Mouse (Mus musculus): ENCODE results near the gene Npl.
"Not testable (repeated sequence)": the region's sequence is repeated elsewhere in the genome, so short reads cannot be mapped to it uniquely, and the experiment has no call there.

Gene Npl

GRCm38 (mm10) chr1:153486767-153487499 lies 62.9 kb downstream of the Npl start:
- DNase-seq = peak in 1 of 2 experiments; percentile 52

GRCm38 (mm10) chr1:153486120-153486519 lies 63.7 kb downstream of the Npl start:
- DNase-seq = not testable (repeated sequence)

- no peak for DNase-seq
These were observed 64.5 kb downstream of the Npl start for GRCm38 (mm10) chr1:153485201-153485796.

DNA sequence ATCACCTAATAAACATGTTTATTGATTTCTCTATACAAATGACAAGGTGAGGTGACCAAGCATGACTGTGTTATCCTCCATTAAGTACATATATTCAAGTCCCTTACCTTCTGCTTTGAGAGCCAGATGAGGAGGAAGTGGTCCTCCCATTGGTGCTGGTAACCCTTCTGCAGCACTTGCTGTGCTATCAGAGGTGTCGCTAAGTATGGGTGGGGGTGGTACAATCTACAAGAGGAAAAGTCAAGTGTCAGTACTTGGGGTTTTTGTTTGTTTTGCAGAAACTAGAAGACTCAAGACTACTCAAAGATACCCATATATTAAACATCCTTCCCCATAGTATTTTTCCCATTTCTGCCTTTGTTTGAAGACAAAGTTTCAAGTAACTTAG lies 68.8 kb downstream of the Npl start:
- no peak for DNase-seq

DNA sequence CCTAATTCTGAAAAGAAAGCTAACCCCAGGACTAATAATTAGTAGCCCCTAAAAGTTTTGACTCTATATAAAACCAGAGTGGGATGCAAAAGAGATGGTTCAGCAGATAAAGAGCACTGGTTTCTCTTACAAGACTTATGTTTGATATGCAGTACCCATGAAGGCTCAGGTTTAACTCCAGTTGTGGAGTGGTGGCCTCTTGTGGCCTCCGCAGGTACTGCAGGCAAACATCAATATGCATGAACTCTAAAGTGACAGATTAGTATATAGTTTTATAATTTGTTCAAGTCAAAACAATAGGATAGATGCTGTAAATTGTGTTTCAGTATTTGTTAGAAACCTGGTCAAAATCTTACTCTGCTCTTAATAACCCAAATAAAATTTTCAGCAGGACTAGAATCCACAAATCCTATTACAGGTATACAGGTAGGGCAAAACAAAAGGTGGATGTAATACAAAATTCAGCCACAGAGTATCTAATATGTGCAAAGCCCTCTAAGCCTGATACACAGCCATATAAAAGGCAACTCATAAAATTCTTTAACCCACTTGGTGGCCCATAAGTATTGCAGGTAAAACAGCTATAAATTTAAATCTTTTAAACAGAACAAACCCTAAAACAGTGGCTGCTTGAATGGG lies 69.3 kb downstream of the Npl start:
- DNase-seq = peak; percentile 51 to 60

DNA sequence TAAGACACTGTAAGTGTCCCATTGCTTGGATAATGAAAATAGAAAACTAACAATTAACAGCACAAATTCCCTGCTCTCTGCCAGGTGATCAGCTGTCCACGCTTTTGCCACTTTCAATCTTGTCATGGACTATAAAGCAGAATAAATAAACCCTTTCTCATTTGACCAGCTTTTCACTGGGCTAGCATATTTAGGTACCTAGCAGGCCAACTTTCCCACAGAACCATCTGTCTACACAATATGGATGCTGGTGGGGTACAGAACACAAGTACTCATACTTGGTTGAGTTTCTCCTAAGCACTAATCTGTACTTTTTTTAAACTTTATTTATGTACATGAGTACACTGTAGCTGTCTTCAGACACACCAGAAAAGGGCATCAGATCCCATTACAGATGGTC lies 70.5 kb downstream of the Npl start:
- DNase-seq = peak in 1 of 2 experiments; percentile 27

DNA sequence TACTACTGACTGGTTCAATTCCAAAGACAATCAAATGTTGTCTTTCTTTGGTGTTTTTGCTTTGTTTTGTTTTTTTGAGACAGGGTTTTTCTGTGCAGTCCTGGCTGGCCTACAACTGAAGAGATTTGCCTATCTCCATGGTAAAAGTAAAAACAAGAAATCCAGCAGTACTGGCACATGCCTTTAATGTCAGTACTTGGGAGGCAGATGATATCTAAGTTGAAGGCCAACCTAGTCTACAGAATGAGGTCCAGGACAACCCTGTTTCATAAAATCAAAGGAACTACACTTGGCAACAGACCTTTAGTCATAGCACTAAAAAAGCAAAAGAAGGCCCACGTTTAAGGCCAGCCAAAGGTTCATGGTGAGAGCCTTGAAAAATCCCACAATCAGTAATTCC lies 88.0 kb downstream of the Npl start:
- no peak for DNase-seq

GRCm38 (mm10) chr1:153456137-153456536 lies 93.7 kb downstream of the Npl start:
- no peak for DNase-seq

DNA sequence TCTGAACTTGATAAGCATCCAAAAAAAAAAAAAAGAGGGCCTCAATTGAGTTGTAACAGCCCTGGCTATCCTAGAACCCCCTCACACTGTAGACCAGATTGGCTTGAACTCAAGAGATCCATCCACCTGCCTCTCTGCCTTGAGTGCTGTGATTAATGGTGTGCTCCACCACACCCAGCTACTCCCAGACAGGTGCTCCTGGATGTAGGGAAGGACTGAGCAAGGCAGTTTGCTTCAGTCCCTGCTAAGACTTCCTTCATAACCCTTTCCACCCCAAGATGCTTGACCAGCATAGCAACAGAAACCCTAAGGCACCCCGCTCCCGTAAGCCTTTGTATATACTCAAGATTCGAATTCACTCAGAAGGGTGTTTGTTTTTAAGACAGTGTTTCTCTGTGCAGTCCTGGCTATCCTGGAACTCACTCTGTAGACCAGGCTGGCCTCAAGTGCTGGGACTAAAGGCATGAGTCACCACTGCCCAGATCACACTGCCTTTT lies 96.7 kb downstream of the Npl start:
- DNase-seq = no peak
